Mouse (Mus musculus): ENCODE measurements around the gene Akap7. TPM values are rescaled to one million over a fixed set of nuclear protein-coding genes. Genes with fewer than 3 reads are reported as not detected.

Akap7 gene
- polyA plus RNA-seq, 1 experiment from 2014 or later = 30.3 TPM

GRCm38 (mm10) chr10:25145851-25146250, 161.8 kb downstream of the Akap7 start:
- H3K27ac ChIP-seq (ENCODE audit: low read depth, low read length) = no peak overlapping the region
- WGBS = 81% methylated on average over 12 of the region's 12 CpGs
- H3K9me3 ChIP-seq (ENCODE audit: control insufficient read depth, low read length) = no peaks in the 10 kb centered on the region
- H3K36me3 ChIP-seq (ENCODE audit: control insufficient read depth, insufficient read depth, low read length) = no peaks in the 10 kb centered on the region
- ATAC-seq (ENCODE audit: low FRiP score, low TSS enrichment) = no peak
- H3K4me1 ChIP-seq (ENCODE audit: control insufficient read depth, insufficient read depth, low read length) = no peaks in the 10 kb centered on the region
- no peak overlapping the region for H3K4me2 ChIP-seq (replicated peaks; ENCODE audit: low read depth, low read length)
- no peak overlapping the region for H3K4me3 ChIP-seq (ENCODE audit: low read length)
- no peaks in the 10 kb centered on the region for H3K27me3 ChIP-seq (ENCODE audit: control insufficient read depth, insufficient read depth, low read length)
- H3K9ac ChIP-seq (ENCODE audit: low read depth, low read length) = no peak overlapping the region

GRCm38 (mm10) chr10:25144787-25145761, 162.6 kb downstream of the Akap7 start:
- Histone ChIP-seq H3K9ac (ENCODE audit: low read depth, low read length) (no peak overlapping the region), H3K4me3 (ENCODE audit: low read length) (no peak overlapping the region), H3K27ac (ENCODE audit: low read depth, low read length) (no peak overlapping the region), H3K9me3 (ENCODE audit: control insufficient read depth, low read length) (no peaks in the 10 kb centered on the region), H3K4me1 (ENCODE audit: control insufficient read depth, insufficient read depth, low read length) (no peaks in the 10 kb centered on the region), H3K4me2 (replicated peaks; ENCODE audit: low read depth, low read length) (no peak overlapping the region), H3K36me3 (ENCODE audit: control insufficient read depth, insufficient read depth, low read length) (no peaks in the 10 kb centered on the region), H3K27me3 (ENCODE audit: control insufficient read depth, insufficient read depth, low read length) (no peaks in the 10 kb centered on the region)
- whole genome bisulfite sequencing = 83% methylated on average over 18 of the region's 18 CpGs
- no peak for ATAC-seq (ENCODE audit: low FRiP score, low TSS enrichment)

DNA sequence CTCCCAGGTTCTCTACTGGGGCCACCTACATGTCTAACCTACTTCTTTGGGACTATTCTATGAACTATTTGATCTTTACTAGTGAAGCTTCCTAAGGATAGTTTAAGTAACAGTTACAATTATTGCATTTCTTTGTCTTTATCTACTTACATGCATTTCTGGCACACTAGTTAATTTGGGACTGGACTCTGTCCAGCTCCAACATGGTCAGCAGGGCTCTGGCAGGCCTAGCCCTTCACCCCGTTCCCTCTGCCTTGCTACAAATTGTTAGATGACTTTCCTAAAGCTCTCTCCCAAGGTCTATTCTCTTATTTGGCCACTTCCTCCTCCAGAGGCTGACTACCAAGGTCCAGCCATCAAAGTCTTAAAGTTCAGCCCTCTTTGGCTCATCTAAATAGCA, 165.9 kb downstream of the Akap7 start:
- Histone ChIP-seq H3K9ac (ENCODE audit: low read depth, low read length) (no peak overlapping the region), H3K4me1 (ENCODE audit: control insufficient read depth, insufficient read depth, low read length) (no peaks in the 10 kb centered on the region), H3K4me2 (replicated peaks; ENCODE audit: low read depth, low read length) (no peak overlapping the region), H3K36me3 (ENCODE audit: control insufficient read depth, insufficient read depth, low read length) (no peaks in the 10 kb centered on the region), H3K4me3 (ENCODE audit: low read length) (no peak overlapping the region), H3K27ac (ENCODE audit: low read depth, low read length) (no peak overlapping the region), H3K9me3 (ENCODE audit: control insufficient read depth, low read length) (peaks cover 3% of the 10 kb centered on the region; the same call in 1 of the 2 replicates), H3K27me3 (ENCODE audit: control insufficient read depth, insufficient read depth, low read length) (no peaks in the 10 kb centered on the region)
- WGBS = 94% methylated on average over 1 of the region's 1 CpGs
- no peak for ATAC-seq (ENCODE audit: low FRiP score, low TSS enrichment)

- ATAC-seq (ENCODE audit: low FRiP score, low TSS enrichment) = peak; percentile 91; the same call in 1 of the 2 replicates
- WGBS = 24% methylated on average over 14 of the region's 14 CpGs
These were observed 167.4 kb downstream of the Akap7 start for GRCm38 (mm10) chr10:25140155-25140755.

GRCm38 (mm10) chr10:25133581-25133980, 174.1 kb downstream of the Akap7 start:
- Histone ChIP-seq H3K4me2 (replicated peaks; ENCODE audit: low read depth, low read length) (no peak overlapping the region), H3K27me3 (ENCODE audit: control insufficient read depth, insufficient read depth, low read length) (no peaks in the 10 kb centered on the region), H3K4me1 (ENCODE audit: control insufficient read depth, insufficient read depth, low read length) (no peaks in the 10 kb centered on the region), H3K4me3 (ENCODE audit: low read length) (no peak overlapping the region), H3K36me3 (ENCODE audit: control insufficient read depth, insufficient read depth, low read length) (no peaks in the 10 kb centered on the region), H3K9ac (ENCODE audit: low read depth, low read length) (no peak overlapping the region), H3K27ac (ENCODE audit: low read depth, low read length) (no peak overlapping the region), H3K9me3 (ENCODE audit: control insufficient read depth, low read length) (peaks cover 1% of the 10 kb centered on the region; the same call in 1 of the 2 replicates)
- WGBS = 85% methylated on average over 1 of the region's 1 CpGs
- no peak for ATAC-seq (ENCODE audit: low FRiP score, low TSS enrichment)

More at GRCm38 (mm10) chr10:25140155-25140755, 167.4 kb downstream of the Akap7 start:
- H3K9me3 ChIP-seq (ENCODE audit: control insufficient read depth, low read length) = peaks cover 3% of the 10 kb centered on the region; the same call in 1 of the 2 replicates
- no peak overlapping the region for H3K4me2 ChIP-seq (replicated peaks; ENCODE audit: low read depth, low read length)
- H3K4me3 ChIP-seq (ENCODE audit: low read length) = no peak overlapping the region
- H3K36me3 ChIP-seq (ENCODE audit: control insufficient read depth, insufficient read depth, low read length) = no peaks in the 10 kb centered on the region
- no peak overlapping the region for H3K9ac ChIP-seq (ENCODE audit: low read depth, low read length)
- H3K27ac ChIP-seq (ENCODE audit: low read depth, low read length) = no peak overlapping the region
- no peaks in the 10 kb centered on the region for H3K27me3 ChIP-seq (ENCODE audit: control insufficient read depth, insufficient read depth, low read length)
- H3K4me1 ChIP-seq (ENCODE audit: control insufficient read depth, insufficient read depth, low read length) = no peaks in the 10 kb centered on the region

DNA sequence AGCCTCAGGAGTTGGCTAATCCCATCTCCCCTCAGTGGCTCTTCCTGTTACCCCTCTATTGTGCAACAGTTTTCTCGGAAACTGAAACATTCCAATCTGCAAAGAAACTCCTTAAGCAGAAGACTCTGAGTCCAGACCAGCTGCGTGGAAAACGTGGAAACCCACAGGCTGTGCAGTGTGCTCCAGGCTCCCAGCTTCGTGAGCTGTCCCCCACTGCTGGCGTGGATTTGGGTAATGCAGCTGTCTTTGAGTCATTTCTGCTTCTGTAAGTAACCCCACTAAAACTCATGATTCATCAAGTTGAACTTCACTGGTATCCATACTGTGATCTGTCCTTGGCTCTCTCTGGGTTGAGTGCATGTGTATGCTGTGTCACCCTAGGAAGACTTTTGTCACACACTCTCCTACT, 179.2 kb downstream of the Akap7 start:
- WGBS = 84% methylated on average over 5 of the region's 5 CpGs
- Histone ChIP-seq H3K9me3 (ENCODE audit: control insufficient read depth, low read length) (no peaks in the 10 kb centered on the region), H3K4me1 (ENCODE audit: control insufficient read depth, insufficient read depth, low read length) (no peaks in the 10 kb centered on the region), H3K27me3 (ENCODE audit: control insufficient read depth, insufficient read depth, low read length) (no peaks in the 10 kb centered on the region), H3K27ac (ENCODE audit: low read depth, low read length) (no peak overlapping the region), H3K4me3 (ENCODE audit: low read length) (no peak overlapping the region), H3K9ac (ENCODE audit: low read depth, low read length) (no peak overlapping the region), H3K4me2 (replicated peaks; ENCODE audit: low read depth, low read length) (no peak overlapping the region), H3K36me3 (ENCODE audit: control insufficient read depth, insufficient read depth, low read length) (no peaks in the 10 kb centered on the region)
- no peak for ATAC-seq (ENCODE audit: low FRiP score, low TSS enrichment)

DNA sequence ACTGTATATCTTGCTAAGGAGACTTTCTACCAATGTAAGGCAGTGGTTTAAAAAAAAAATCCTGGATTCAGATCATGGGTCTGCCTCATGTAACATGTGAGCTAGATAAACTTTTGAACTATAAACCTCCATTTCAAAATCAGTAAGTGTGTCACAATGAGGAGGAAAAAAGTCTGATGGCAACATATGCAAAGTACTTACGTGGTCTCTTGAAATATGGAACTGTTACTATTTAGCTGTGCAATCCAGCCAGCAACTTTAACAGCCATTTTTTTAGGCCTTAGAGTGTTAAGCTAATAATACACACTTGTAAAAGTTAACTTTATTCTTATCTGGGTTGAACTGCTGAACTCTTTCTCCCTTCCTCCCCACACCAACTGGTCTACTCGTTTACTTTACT, 181.6 kb downstream of the Akap7 start:
- 73% methylated on average over 2 of the region's 2 CpGs for WGBS

GRCm38 (mm10) chr10:25120871-25121554, 186.7 kb downstream of the Akap7 start:
- no peak for ATAC-seq (ENCODE audit: low FRiP score, low TSS enrichment)
- WGBS = 88% methylated on average over 5 of the region's 5 CpGs
- H3K9ac ChIP-seq (ENCODE audit: low read depth, low read length) = no peak overlapping the region
- H3K36me3 ChIP-seq (ENCODE audit: control insufficient read depth, insufficient read depth, low read length) = no peaks in the 10 kb centered on the region
- H3K27ac ChIP-seq (ENCODE audit: low read depth, low read length) = no peak overlapping the region
- H3K4me2 ChIP-seq (replicated peaks; ENCODE audit: low read depth, low read length) = no peak overlapping the region
- no peaks in the 10 kb centered on the region for H3K27me3 ChIP-seq (ENCODE audit: control insufficient read depth, insufficient read depth, low read length)
- H3K9me3 ChIP-seq (ENCODE audit: control insufficient read depth, low read length) = no peaks in the 10 kb centered on the region
- H3K4me1 ChIP-seq (ENCODE audit: control insufficient read depth, insufficient read depth, low read length) = no peaks in the 10 kb centered on the region
- no peak overlapping the region for H3K4me3 ChIP-seq (ENCODE audit: low read length)

More for the DNA sequence above, 181.6 kb downstream of the Akap7 start:
- no peak overlapping the region for H3K4me3 ChIP-seq (ENCODE audit: low read length)
- H3K27me3 ChIP-seq (ENCODE audit: control insufficient read depth, insufficient read depth, low read length) = no peaks in the 10 kb centered on the region
- no peaks in the 10 kb centered on the region for H3K36me3 ChIP-seq (ENCODE audit: control insufficient read depth, insufficient read depth, low read length)
- no peaks in the 10 kb centered on the region for H3K9me3 ChIP-seq (ENCODE audit: control insufficient read depth, low read length)
- H3K27ac ChIP-seq (ENCODE audit: low read depth, low read length) = no peak overlapping the region
- H3K9ac ChIP-seq (ENCODE audit: low read depth, low read length) = no peak overlapping the region
- H3K4me2 ChIP-seq (replicated peaks; ENCODE audit: low read depth, low read length) = no peak overlapping the region
- no peaks in the 10 kb centered on the region for H3K4me1 ChIP-seq (ENCODE audit: control insufficient read depth, insufficient read depth, low read length)
- ATAC-seq (ENCODE audit: low FRiP score, low TSS enrichment) = no peak
